In genomic region chr6:149188041-149188924, GRCm38 (mm10) we compare ENCODE assay signal across 8 mouse cellular contexts. TPM values are rescaled to one million over a fixed set of nuclear protein-coding genes. Genes with fewer than 3 reads are reported as not detected.
DNase-seq lines count a peak whose midpoint lies in the region; ATAC-seq and TF ChIP-seq lines count a peak whose summit lies in the region.

Amn1 (minus strand) TSS chr6:149188712.

- H3K4me3 ChIP-seq in forebrain, embryonic 10.5 days, result peak within 1 kb of the TSS; percentile 86
- peak within 1 kb of the TSS; percentile 97 for H3K4me3 ChIP-seq in heart, embryonic 15.5 days
- H3K4me3 ChIP-seq in liver, embryonic 14.5 days (ENCODE audit: insufficient read depth in 1 of 2, low read depth in 2 of 2, low read length in 2 of 2), result peak within 1 kb of the TSS; percentile 88 to 90
- H3K4me3 ChIP-seq in neural tube, embryonic 11.5 days (ENCODE audit: low read depth, low read length), result peak within 1 kb of the TSS; percentile 84
- H3K4me3 ChIP-seq in stomach, postnatal 0 days (ENCODE audit: low read depth, low read length), result peak within 1 kb of the TSS; percentile 77

- TF ChIP-seq EP300 in liver, embryonic 14.5 days (IDR thresholded peaks at IDR 0.05; ENCODE audit: low read depth), result no peak
- TF ChIP-seq EP300 in stomach, postnatal 0 days (optimal IDR thresholded peaks at IDR 0.05), result peak; percentile 60

- no peaks in the 10 kb centered on the region for H3K27me3 ChIP-seq in forebrain, embryonic 10.5 days (ENCODE audit: poor library complexity, severe bottlenecking)
- no peaks in the 10 kb centered on the region for H3K27me3 ChIP-seq in heart, embryonic 15.5 days
- no peaks in the 10 kb centered on the region for H3K27me3 ChIP-seq in liver, embryonic 14.5 days (ENCODE audit: control insufficient read depth, insufficient read depth, low read length)
- no peaks in the 10 kb centered on the region for H3K27me3 ChIP-seq in neural tube, embryonic 11.5 days (ENCODE audit: control insufficient read depth, insufficient read depth, low read length)
- no peaks in the 10 kb centered on the region for H3K27me3 ChIP-seq in stomach, postnatal 0 days (ENCODE audit: control insufficient read depth, insufficient read depth, low read length)

- H3K9ac ChIP-seq in heart, embryonic 15.5 days, result peak within 1 kb of the TSS; percentile 88
- peak within 1 kb of the TSS; percentile 93 for H3K9ac ChIP-seq in liver, embryonic 14.5 days (replicated peaks)
- H3K9ac ChIP-seq in neural tube, embryonic 11.5 days (ENCODE audit: low read length), result peak within 1 kb of the TSS; percentile 99
- H3K9ac ChIP-seq in stomach, postnatal 0 days (ENCODE audit: low read length), result peak within 1 kb of the TSS; percentile 91

- H3K36me3 ChIP-seq in forebrain, embryonic 10.5 days (replicated peaks), result peaks cover 18% of the 10 kb centered on the region
- H3K36me3 ChIP-seq in heart, embryonic 15.5 days, result peaks cover 6% of the 10 kb centered on the region; the same call in 1 of the 2 replicates
- 0 out of 2 replicates have a peak, but pooled peaks cover 1% of the 10 kb centered on the region for H3K36me3 ChIP-seq in liver, embryonic 14.5 days (replicated peaks; ENCODE audit: control insufficient read depth, insufficient read depth, low read depth)
- H3K36me3 ChIP-seq in neural tube, embryonic 11.5 days (ENCODE audit: control insufficient read depth, insufficient read depth, low read length), result no peaks in the 10 kb centered on the region
- H3K36me3 ChIP-seq in stomach, postnatal 0 days (ENCODE audit: control insufficient read depth, insufficient read depth, low read length), result no peaks in the 10 kb centered on the region

- peak; percentile 37; the same call in 1 of the 2 replicates for TF ChIP-seq CTCF in liver, embryonic 14.5 days (IDR thresholded peaks at IDR 0.05; ENCODE audit: low read depth)
- TF ChIP-seq CTCF in stomach, postnatal 0 days (IDR thresholded peaks at IDR 0.05; ENCODE audit: low read depth), result peak; percentile 48

- peaks cover 21% of the 10 kb centered on the region for H3K4me1 ChIP-seq in forebrain, embryonic 10.5 days
- H3K4me1 ChIP-seq in heart, embryonic 15.5 days (replicated peaks), result peaks cover 14% of the 10 kb centered on the region
- H3K4me1 ChIP-seq in liver, embryonic 14.5 days (replicated peaks; ENCODE audit: control insufficient read depth in 2 of 2, insufficient read depth in 2 of 2, low read length in 1 of 2), result peaks cover 27% of the 10 kb centered on the region in 2 experiments
- H3K4me1 ChIP-seq in neural tube, embryonic 11.5 days (ENCODE audit: control insufficient read depth, insufficient read depth, low read length), result peaks cover 5% of the 10 kb centered on the region; the same call in 1 of the 2 replicates
- 0 out of 2 replicates have a peak, but pooled peaks cover 4% of the 10 kb centered on the region for H3K4me1 ChIP-seq in stomach, postnatal 0 days (replicated peaks; ENCODE audit: control insufficient read depth, insufficient read depth)

- peak within 1 kb of the TSS; percentile 97 for H3K27ac ChIP-seq in forebrain, embryonic 10.5 days
- peak within 1 kb of the TSS; percentile 96 for H3K27ac ChIP-seq in heart, embryonic 15.5 days
- peak within 1 kb of the TSS; percentile 87 for H3K27ac ChIP-seq in liver, embryonic 14.5 days
- H3K27ac ChIP-seq in neural tube, embryonic 11.5 days (ENCODE audit: low read depth, low read length), result peak within 1 kb of the TSS; percentile 95
- H3K27ac ChIP-seq in stomach, postnatal 0 days (replicated peaks), result peak within 1 kb of the TSS; percentile 97

- under 1% methylated on average over 34 of the region's 34 CpGs for WGBS in forebrain, embryonic 10.5 days
- under 1% methylated on average over 34 of the region's 34 CpGs for whole genome bisulfite sequencing in heart, embryonic 15.5 days
- WGBS in liver, embryonic 14.5 days (ENCODE audit: insufficient replicate concordance), result under 1% methylated on average over 34 of the region's 34 CpGs
- WGBS in neural tube, embryonic 11.5 days, result 1% methylated on average over 34 of the region's 34 CpGs
- under 1% methylated on average over 34 of the region's 34 CpGs for WGBS in stomach, postnatal 0 days

- ATAC-seq in heart, embryonic 15.5 days (replicated peaks; ENCODE audit: insufficient number of reproducible peaks, insufficient read depth, low FRiP score, low read depth), result peak; percentile 99
- peak; percentile 85 for ATAC-seq in liver, embryonic 14.5 days (ENCODE audit: insufficient read depth)
- ATAC-seq in neural tube, embryonic 11.5 days (ENCODE audit: insufficient read depth, low FRiP score, low TSS enrichment), result peak; percentile 99
- ATAC-seq in stomach, postnatal 0 days (ENCODE audit: low FRiP score, low TSS enrichment), result peak; percentile 98

- H3K4me2 ChIP-seq in heart, embryonic 15.5 days, result peak within 1 kb of the TSS; percentile 76
- peak within 1 kb of the TSS; percentile 85 for H3K4me2 ChIP-seq in liver, embryonic 14.5 days (ENCODE audit: low read depth)
- peak within 1 kb of the TSS; percentile 65 for H3K4me2 ChIP-seq in neural tube, embryonic 11.5 days (ENCODE audit: low read depth)
- peak within 1 kb of the TSS; percentile 70 for H3K4me2 ChIP-seq in stomach, postnatal 0 days (replicated peaks; ENCODE audit: low read depth)

- no peaks in the 10 kb centered on the region for H3K9me3 ChIP-seq in forebrain, embryonic 10.5 days
- no peaks in the 10 kb centered on the region for H3K9me3 ChIP-seq in heart, embryonic 15.5 days (replicated peaks)
- no peaks in the 10 kb centered on the region for H3K9me3 ChIP-seq in liver, embryonic 14.5 days (ENCODE audit: control insufficient read depth, low read length)
- H3K9me3 ChIP-seq in neural tube, embryonic 11.5 days (ENCODE audit: control insufficient read depth, low read length), result no peaks in the 10 kb centered on the region
- no peaks in the 10 kb centered on the region for H3K9me3 ChIP-seq in stomach, postnatal 0 days (ENCODE audit: control insufficient read depth, low read length)

- peak; percentile 87 to 92 for DNase-seq in CD8-positive naive resting alpha-beta T cell, adult 2 months (ENCODE audit: low read depth in 2 of 2, low spot score in 2 of 2)
- peak; percentile 95 for DNase-seq in c-Kit-positive CD71-negative TER-119-negative erythroid progenitor cells, embryonic 14.5 days (ENCODE audit: low read depth)
- peak; percentile 97 for DNase-seq in forebrain, embryonic 10.5 days (ENCODE audit: extremely low spot score, low spot score)
- peak; percentile 99 for DNase-seq in kidney, postnatal 25 days
- DNase-seq in liver, embryonic 14.5 days (ENCODE audit: low read depth in 3 of 3, low spot score in 3 of 3), result peak; percentile 94 to 97 (median 95)
- DNase-seq in neural tube, embryonic 11.5 days (ENCODE audit: low spot score), result peak; percentile 95
- DNase-seq in stomach, postnatal 0 days (ENCODE audit: low spot score), result peak; percentile 97

RNA-seq across cellular contexts. Expression of gene Amn1, which starts in this region (rescaled TPM):
- polyA plus RNA-seq in forebrain, embryonic 10.5 days (2016; fragmentation: Nextera tagmentation; extraction: Ambion mirVana), result 38.5 and 45.6 TPM in 2 replicates
- 23.3 and 26.7 TPM in 2 replicates for polyA plus RNA-seq in heart, embryonic 15.5 days (2015; fragmentation: Nextera tagmentation; extraction: Ambion mirVana)
- polyA plus RNA-seq in liver, embryonic 14.5 days (2012; rRNA removed), result 2.9 and 3.1 TPM in 2 replicates
- polyA plus RNA-seq in liver, embryonic 14.5 days (2014; fragmentation: Nextera tagmentation; extraction: Ambion mirVana), result 4.0 and 5.2 TPM in 2 replicates
- 61.7 and 63.1 TPM in 2 replicates for polyA plus RNA-seq in neural tube, embryonic 11.5 days (2014; fragmentation: Nextera tagmentation; extraction: Ambion mirVana)
- polyA plus RNA-seq in stomach, postnatal 0 days (2015; fragmentation: Nextera tagmentation; extraction: Ambion mirVana), result 20.1 and 20.2 TPM in 2 replicates

Comparison
In these comparisons a context has a peak if more than half of its experiments do, and no peak if none do; other contexts are left out.
1. Peak in every context shown above with its lines: DNase-seq, ATAC-seq, H3K4me3 ChIP-seq and H3K27ac ChIP-seq.